Mouse (Mus musculus): ENCODE measurements around the gene Pepd.
A peak's percentile ranks its signal among the peaks of the same experiment; 100 is the strongest.

Gene Pepd

GRCm38 (mm10) chr7:34911919-34912897 is at the start of gene Pepd:
Pepd (plus strand) TSS chr7:34912379.
- peak; percentile 92 for DNase-seq

DNA sequence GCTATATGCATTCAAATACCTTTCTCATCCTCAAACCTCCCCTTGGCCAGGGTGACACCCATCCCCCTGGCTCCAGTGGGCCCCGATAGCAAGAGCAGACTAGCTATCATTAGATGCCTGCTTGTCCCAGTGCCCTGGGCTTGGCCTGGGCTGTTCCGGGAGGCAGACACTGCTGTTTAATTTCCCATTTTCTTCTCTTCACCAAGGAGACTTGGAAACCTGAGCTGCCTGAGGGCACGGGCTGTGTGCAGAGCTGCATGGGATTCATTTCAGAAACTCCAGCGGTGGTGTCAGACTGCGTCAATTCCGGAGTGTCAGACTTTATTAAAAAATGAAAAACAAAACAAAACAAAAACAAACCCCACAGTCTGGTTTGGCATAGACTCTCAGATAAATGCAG is 44.9 kb upstream of the Pepd start:
- DNase-seq = no peak

GRCm38 (mm10) chr7:34869693-34870092 is 42.5 kb upstream of the Pepd start:
- DNase-seq = no peak

DNA sequence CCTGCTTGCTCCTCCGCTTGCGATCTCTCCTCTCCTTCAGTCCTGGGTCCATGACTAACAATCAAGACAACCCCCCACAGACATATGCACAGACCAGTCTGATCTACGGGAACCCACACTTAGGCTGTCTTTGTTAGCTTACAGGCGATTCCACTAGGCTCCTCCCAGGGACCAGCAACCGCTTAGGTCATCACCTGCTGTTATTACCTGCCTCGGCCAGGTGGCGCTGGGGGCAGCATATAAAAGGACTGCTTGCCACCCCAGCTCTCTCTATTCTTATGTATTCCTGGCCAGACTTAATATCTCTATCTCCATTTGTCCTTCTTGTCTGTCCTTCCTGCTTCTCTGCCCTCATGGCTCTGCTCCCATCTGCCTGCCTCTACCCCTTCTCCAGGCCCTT is 35.4 kb upstream of the Pepd start:
- peak; percentile 44 for DNase-seq

DNA sequence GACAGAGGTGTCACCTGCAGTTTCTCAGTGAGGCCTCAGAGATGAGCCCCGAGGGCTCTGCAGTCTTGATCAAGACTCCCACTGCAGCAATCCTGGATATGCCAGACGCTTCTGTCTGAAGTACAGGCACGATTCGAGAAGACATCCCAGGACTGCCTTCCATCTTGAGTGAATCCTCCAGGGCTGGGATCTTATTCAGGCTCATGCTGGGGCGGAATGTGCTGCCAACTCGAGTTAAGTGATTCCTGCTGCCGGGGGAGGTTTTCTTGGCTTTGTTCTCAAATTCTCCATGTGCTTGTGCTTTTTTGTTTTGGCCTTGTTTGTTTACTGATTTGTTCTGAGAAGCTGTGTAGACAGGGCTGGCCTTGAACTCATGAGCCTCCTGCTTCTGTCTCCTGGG is 34.4 kb upstream of the Pepd start:
- DNase-seq = no peak

DNA sequence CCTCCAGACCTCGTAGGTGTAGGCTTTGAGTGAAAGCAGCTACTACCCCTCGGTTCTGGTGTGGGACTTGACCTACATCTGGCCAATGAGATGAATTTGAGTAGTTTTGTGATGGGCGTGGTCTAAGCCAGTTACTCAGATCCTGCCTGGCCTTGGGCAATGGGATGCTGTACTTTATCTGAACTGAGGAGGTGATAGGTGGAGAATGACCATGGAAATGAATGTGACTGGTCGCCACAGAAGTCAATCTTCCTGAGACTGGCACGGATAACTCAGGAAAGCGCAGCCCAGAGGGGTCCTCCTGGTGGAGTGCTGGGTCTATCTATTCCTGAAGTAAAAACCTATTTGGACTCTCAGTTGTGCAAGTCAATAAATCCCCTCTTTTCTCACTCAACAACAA is 23.7 kb upstream of the Pepd start:
- no peak for DNase-seq

DNA sequence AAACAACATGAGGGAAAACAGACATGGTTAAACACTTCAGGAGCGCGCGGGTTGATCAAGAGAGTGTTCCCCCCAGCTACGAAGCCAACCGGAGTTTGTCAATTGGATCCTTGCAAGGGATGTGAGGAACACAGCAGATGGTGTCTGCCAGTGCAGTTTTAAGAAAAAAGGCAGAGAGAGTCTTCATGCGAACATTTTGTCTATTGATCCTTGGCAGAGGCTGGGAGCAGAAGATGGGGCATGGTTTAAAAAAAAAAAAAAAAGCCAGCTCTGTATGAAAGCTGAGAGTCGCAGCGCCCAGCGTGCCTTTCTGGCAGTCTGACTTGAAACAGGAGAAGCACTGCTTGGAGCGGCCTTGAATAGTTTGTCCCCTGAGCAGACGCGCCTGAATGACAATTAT is 23.3 kb upstream of the Pepd start:
- DNase-seq = no peak

DNA sequence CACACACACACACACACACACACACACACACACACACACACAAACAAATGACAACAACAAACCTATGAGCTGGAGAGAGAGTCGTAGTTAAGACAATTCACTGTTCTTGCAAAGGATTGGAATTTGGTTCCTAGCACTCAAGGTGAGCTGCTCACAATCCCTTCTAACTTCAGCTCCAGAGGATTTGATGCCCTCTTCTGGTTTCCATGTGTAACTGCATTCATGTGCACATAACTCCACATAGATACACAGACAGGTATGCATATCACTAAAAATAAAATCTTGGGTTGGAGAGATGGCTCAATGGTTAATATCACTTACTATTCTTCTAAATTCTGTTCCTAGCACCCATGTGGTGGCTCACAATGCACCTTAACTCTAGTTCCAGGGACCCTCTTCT is 19.3 kb upstream of the Pepd start:
- no peak for DNase-seq

- no peak for DNase-seq
Measured at GRCm38 (mm10) chr7:34896461-34896860, 15.7 kb upstream of the Pepd start.

DNA sequence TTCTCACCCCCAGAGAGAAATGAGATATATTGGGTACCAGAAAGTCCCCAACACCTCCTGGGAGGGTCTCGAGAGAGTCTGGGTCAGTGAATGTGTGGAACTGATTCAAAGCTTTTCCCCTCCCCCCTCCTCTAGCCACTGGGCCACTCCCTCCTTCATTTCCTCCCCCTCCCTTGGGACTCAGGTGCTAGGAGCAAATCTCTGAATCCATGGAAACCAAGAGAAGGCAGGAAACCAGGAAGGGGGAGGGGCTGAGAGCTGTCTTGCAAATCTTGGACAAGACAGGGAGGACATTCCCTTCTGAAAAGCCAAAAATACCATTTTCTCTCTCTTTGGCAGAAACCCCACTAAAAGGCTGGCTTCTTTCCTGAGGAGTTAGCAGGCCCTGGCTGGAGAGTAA is 15.1 kb upstream of the Pepd start:
- DNase-seq = peak; percentile 35

- peak; percentile 5 for DNase-seq
Measured at GRCm38 (mm10) chr7:34910096-34911066, 1.8 kb upstream of the Pepd start.

- no peak for DNase-seq
Measured at GRCm38 (mm10) chr7:34913956-34914355, 1.8 kb downstream of the Pepd start.

- DNase-seq = no peak
Measured at GRCm38 (mm10) chr7:34915555-34915954, 3.4 kb downstream of the Pepd start.

DNA sequence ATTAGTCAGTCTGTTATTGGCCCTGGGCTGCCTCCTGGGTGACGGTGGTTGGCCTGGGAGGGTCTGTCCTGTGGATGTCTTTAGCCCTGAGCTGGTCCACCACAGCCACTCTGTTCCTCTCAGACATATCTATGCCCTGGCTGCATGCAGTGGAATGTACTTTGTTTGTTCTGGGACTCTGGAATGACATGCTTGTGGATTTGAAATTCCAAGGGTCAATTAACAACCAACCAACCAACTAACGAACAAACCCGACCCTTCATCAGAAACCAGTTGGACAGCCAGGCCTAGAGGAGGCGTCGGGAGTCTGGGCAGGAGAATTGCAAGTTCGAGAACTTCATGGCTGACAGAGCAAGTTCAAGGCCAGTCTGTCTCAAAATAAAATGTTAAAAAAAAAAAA is 5.4 kb downstream of the Pepd start:
- DNase-seq = peak; percentile 11

DNA sequence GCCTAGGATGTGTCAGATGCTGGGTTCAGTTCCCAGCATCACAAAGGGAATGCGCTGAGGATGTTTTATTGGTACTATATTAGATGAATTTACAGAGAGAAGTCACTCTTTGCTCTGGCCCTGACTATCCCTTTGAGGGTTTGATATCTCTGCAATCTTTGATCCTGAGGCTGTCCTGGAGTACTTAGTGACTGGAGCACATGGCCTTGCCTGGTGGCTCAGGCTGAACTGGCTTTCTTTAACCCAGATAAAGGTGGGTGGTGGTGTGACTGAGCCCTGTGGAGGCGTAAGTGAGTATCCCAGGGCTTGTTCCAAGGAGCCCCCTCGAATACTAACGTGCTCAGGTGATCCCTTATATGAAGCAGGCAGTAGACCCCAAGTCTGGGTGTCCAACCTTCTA is 5.8 kb downstream of the Pepd start:
- no peak for DNase-seq

DNA sequence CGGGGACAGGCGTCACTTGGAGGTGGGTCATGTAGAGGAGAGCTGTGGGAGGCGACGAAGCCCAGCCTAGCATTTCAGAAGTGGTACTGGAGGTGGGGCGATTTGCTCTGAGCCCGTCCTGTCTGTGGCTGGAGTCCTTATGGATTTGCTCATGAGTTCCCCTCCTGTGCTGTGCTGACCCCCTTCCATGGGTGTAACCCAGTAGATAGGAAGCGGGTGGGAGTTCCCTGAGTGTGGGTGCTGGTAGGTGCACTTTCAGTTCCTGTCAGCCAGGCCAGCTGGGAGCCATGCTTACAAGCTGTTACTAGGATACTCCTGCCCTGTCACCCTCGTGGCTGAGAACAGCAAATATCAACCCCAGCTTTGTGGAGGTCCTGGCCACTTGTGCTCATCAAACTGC is 6.2 kb downstream of the Pepd start:
- DNase-seq = peak; percentile 58

DNA sequence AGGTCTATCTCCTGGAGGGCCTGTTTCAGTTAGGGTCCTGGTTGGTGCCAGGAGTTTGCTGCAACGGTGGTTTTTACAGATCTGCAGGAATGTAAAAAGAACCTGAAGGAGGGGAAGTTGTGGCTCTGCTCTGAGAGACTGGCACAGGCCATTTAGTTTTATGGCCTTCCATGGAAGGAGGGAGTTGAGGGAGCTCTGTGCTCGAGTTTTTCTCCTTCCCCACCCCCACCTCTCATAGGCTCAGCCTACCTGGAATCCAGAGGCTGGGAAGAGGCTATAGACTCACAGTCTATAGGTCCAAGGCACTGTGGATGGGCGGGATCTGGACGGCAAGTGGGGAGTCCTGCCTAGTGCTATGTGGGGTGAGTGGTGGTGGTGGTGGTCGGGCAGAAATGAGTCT is 6.9 kb downstream of the Pepd start:
- no peak for DNase-seq

GRCm38 (mm10) chr7:34919809-34920208 is 7.6 kb downstream of the Pepd start:
- peak; percentile 49 for DNase-seq

DNA sequence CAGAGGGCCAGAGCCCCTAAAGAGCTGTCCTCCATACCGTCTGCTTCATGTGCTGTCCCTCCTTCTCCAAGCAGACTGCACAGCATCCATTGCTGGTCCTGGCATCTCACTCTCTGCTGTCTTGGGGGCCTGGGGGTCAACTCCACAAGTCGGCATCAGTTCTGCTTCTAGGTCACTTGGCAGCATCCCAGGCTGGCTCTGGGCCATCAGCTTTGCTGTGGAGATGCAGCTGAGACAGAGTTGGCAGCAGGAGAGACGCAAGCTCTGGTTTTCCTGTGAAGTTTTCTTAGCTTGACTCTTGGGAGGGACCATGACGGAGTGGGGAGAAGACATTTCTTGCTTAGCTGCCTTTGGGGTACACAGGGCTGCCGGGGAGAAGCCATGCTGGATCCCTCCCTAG is 13.0 kb downstream of the Pepd start:
- no peak for DNase-seq

- no peak for DNase-seq
Measured at GRCm38 (mm10) chr7:34925956-34926355, 13.8 kb downstream of the Pepd start.

GRCm38 (mm10) chr7:34929614-34930262 is 17.6 kb downstream of the Pepd start:
- DNase-seq = no peak

DNA sequence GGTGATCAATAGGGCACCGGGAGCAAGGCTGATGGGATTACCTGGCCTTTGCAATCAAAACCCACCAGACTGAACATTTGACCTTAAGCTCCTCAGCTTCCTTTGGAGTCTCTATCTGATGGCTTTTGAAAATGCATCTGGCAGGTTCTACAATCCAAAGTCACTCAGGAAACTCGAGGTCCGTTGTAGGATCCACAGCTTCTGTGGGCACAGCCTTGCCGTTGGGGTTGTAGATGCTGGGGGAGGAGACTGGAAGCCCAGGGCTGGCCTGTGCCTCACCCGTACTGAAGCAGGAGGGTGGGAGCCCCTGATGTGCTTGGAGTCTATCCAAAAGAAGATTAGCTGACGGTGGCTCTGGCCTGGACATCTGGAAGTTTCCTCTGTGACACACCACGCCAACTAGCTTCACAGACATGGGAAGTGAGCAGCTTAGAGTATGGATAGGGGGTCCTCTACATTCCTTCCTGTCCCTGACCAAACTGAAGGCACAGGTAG is 18.1 kb downstream of the Pepd start:
- DNase-seq = no peak

GRCm38 (mm10) chr7:34932631-34933030 is 20.5 kb downstream of the Pepd start:
- DNase-seq = no peak
